Mouse (Mus musculus): ENCODE data around the gene Tcf20. TPM values are rescaled to one million over a fixed set of nuclear protein-coding genes. Genes with fewer than 3 reads are reported as not detected.
A peak's percentile ranks its signal among the peaks of the same experiment; 100 is the strongest.

Tcf20 gene
- polyA plus RNA-seq, 1 experiment: 20.0 TPM

GRCm38 (mm10) chr15:82968449-82968848, 19.2 kb downstream of the Tcf20 start:
- Histone ChIP-seq H3K27ac (ENCODE audit: insufficient read depth, low read depth, low read length) (no peak overlapping the region), H3K4me3 (ENCODE audit: low read depth, low read length) (no peak overlapping the region)
- no peak for TF ChIP-seq CTCF (IDR thresholded peaks at IDR 0.05; ENCODE audit: extremely low read depth, insufficient read length, insufficient replicate concordance, low read depth, low read length)
- no peak for TF ChIP-seq POLR2A (IDR thresholded peaks at IDR 0.05; ENCODE audit: low read depth, low read length)

GRCm38 (mm10) chr15:82967947-82968346, 19.7 kb downstream of the Tcf20 start:
- peaks cover 21% of the 10 kb centered on the region for H3K27me3 ChIP-seq (ENCODE audit: control insufficient read depth, insufficient read depth, low read length)
- no peak overlapping the region for H3K4me3 ChIP-seq (ENCODE audit: low read depth, low read length)
- TF ChIP-seq POLR2A (IDR thresholded peaks at IDR 0.05; ENCODE audit: low read depth, low read length): no peak
- no peak for TF ChIP-seq CTCF (IDR thresholded peaks at IDR 0.05; ENCODE audit: extremely low read depth, insufficient read length, insufficient replicate concordance, low read depth, low read length)
- H3K36me3 ChIP-seq (ENCODE audit: control insufficient read depth, insufficient read depth, low read length): no peaks in the 10 kb centered on the region
- WGBS: 62% methylated on average over 6 of the region's 6 CpGs
- no peaks in the 10 kb centered on the region for H3K4me1 ChIP-seq (ENCODE audit: control insufficient read depth, insufficient read depth, insufficient read length, low read length)
- H3K27ac ChIP-seq (ENCODE audit: insufficient read depth, low read depth, low read length): no peak overlapping the region

More at GRCm38 (mm10) chr15:82968449-82968848, 19.2 kb downstream of the Tcf20 start:
- WGBS: 29% methylated on average over 22 of the region's 22 CpGs
- H3K4me1 ChIP-seq (ENCODE audit: control insufficient read depth, insufficient read depth, insufficient read length, low read length): no peaks in the 10 kb centered on the region
- H3K36me3 ChIP-seq (ENCODE audit: control insufficient read depth, insufficient read depth, low read length): no peaks in the 10 kb centered on the region
- H3K27me3 ChIP-seq (ENCODE audit: control insufficient read depth, insufficient read depth, low read length): peaks cover 17% of the 10 kb centered on the region; the same call in 1 of the 2 replicates

- no peaks in the 10 kb centered on the region for H3K36me3 ChIP-seq (ENCODE audit: control insufficient read depth, insufficient read depth, low read length)
- 80% methylated on average over 14 of the region's 14 CpGs for WGBS
- TF ChIP-seq CTCF (IDR thresholded peaks at IDR 0.05; ENCODE audit: extremely low read depth, insufficient read length, insufficient replicate concordance, low read depth, low read length) (no peak), POLR2A (IDR thresholded peaks at IDR 0.05; ENCODE audit: low read depth, low read length) (no peak)
- no peaks in the 10 kb centered on the region for H3K4me1 ChIP-seq (ENCODE audit: control insufficient read depth, insufficient read depth, insufficient read length, low read length)
- H3K27me3 ChIP-seq (ENCODE audit: control insufficient read depth, insufficient read depth, low read length): peaks cover 41% of the 10 kb centered on the region
- H3K27ac ChIP-seq (ENCODE audit: insufficient read depth, low read depth, low read length): no peak overlapping the region
- no peak overlapping the region for H3K4me3 ChIP-seq (ENCODE audit: low read depth, low read length)
These were observed 23.3 kb downstream of the Tcf20 start for GRCm38 (mm10) chr15:82964266-82964825.

- WGBS: 10% methylated on average over 47 of the region's 82 CpGs
- no peak overlapping the region for H3K27ac ChIP-seq (ENCODE audit: insufficient read depth, low read depth, low read length)
- no peaks in the 10 kb centered on the region for H3K36me3 ChIP-seq (ENCODE audit: control insufficient read depth, insufficient read depth, low read length)
- peaks cover 40% of the 10 kb centered on the region for H3K27me3 ChIP-seq (ENCODE audit: control insufficient read depth, insufficient read depth, low read length)
- TF ChIP-seq POLR2A (IDR thresholded peaks at IDR 0.05; ENCODE audit: low read depth, low read length) (no peak), CTCF (IDR thresholded peaks at IDR 0.05; ENCODE audit: extremely low read depth, insufficient read length, insufficient replicate concordance, low read depth, low read length) (no peak)
- H3K4me3 ChIP-seq (ENCODE audit: low read depth, low read length): peak overlapping the region; percentile 36
- H3K4me1 ChIP-seq (ENCODE audit: control insufficient read depth, insufficient read depth, insufficient read length, low read length): no peaks in the 10 kb centered on the region
These were observed 24.0 kb downstream of the Tcf20 start for GRCm38 (mm10) chr15:82963556-82964156.

GRCm38 (mm10) chr15:82963090-82963489, 24.6 kb downstream of the Tcf20 start:
- Histone ChIP-seq H3K4me1 (ENCODE audit: control insufficient read depth, insufficient read depth, insufficient read length, low read length) (0 out of 2 replicates have a peak, but pooled peaks cover 2% of the 10 kb centered on the region), H3K36me3 (ENCODE audit: control insufficient read depth, insufficient read depth, low read length) (no peaks in the 10 kb centered on the region), H3K27me3 (ENCODE audit: control insufficient read depth, insufficient read depth, low read length) (peaks cover 37% of the 10 kb centered on the region), H3K27ac (ENCODE audit: insufficient read depth, low read depth, low read length) (no peak overlapping the region), H3K4me3 (ENCODE audit: low read depth, low read length) (peak overlapping the region; percentile 50)
- TF ChIP-seq POLR2A (IDR thresholded peaks at IDR 0.05; ENCODE audit: low read depth, low read length) (no peak), CTCF (IDR thresholded peaks at IDR 0.05; ENCODE audit: extremely low read depth, insufficient read length, insufficient replicate concordance, low read depth, low read length) (no peak)
- WGBS: 8% methylated on average over 39 of the region's 39 CpGs

GRCm38 (mm10) chr15:82962536-82962935, 25.1 kb downstream of the Tcf20 start:
- 62% methylated on average over 4 of the region's 4 CpGs for WGBS
- Histone ChIP-seq H3K27ac (ENCODE audit: insufficient read depth, low read depth, low read length) (no peak overlapping the region), H3K4me3 (ENCODE audit: low read depth, low read length) (no peak overlapping the region), H3K36me3 (ENCODE audit: control insufficient read depth, insufficient read depth, low read length) (no peaks in the 10 kb centered on the region), H3K27me3 (ENCODE audit: control insufficient read depth, insufficient read depth, low read length) (peaks cover 37% of the 10 kb centered on the region), H3K4me1 (ENCODE audit: control insufficient read depth, insufficient read depth, insufficient read length, low read length) (0 out of 2 replicates have a peak, but pooled peaks cover 2% of the 10 kb centered on the region)
- TF ChIP-seq CTCF (IDR thresholded peaks at IDR 0.05; ENCODE audit: extremely low read depth, insufficient read length, insufficient replicate concordance, low read depth, low read length) (no peak), POLR2A (IDR thresholded peaks at IDR 0.05; ENCODE audit: low read depth, low read length) (no peak)

- no peaks in the 10 kb centered on the region for H3K36me3 ChIP-seq (ENCODE audit: control insufficient read depth, insufficient read depth, low read length)
- no peak for TF ChIP-seq POLR2A (IDR thresholded peaks at IDR 0.05; ENCODE audit: low read depth, low read length)
- TF ChIP-seq CTCF (IDR thresholded peaks at IDR 0.05; ENCODE audit: extremely low read depth, insufficient read length, insufficient replicate concordance, low read depth, low read length): no peak
- 0 out of 2 replicates have a peak, but pooled peaks cover 2% of the 10 kb centered on the region for H3K4me1 ChIP-seq (ENCODE audit: control insufficient read depth, insufficient read depth, insufficient read length, low read length)
- H3K4me3 ChIP-seq (ENCODE audit: low read depth, low read length): no peak overlapping the region
- H3K27me3 ChIP-seq (ENCODE audit: control insufficient read depth, insufficient read depth, low read length): peaks cover 37% of the 10 kb centered on the region
- no peak overlapping the region for H3K27ac ChIP-seq (ENCODE audit: insufficient read depth, low read depth, low read length)
- 23% methylated on average over 26 of the region's 26 CpGs for WGBS
These were observed 26.7 kb downstream of the Tcf20 start for GRCm38 (mm10) chr15:82960786-82961561.

Data from small intestine, adult 2 months (tissue).